Mouse (Mus musculus) E14TG2a.4 (cell line): ENCODE measurements at regions not wholly inside any gene's neighbourhood (a gene's known extent, or its start where the extent isn't known, plus 50 kb on each side); places are given as distances from the start of the nearest gene placed in this dataset.

Experiments
- CTCF ChIP-seq: conservative IDR thresholded peaks from 2 replicates; pipeline ENCODE4 v1.5.1; 2014; ENCODE audit warnings: low read length
- NANOG ChIP-seq: IDR thresholded peaks from 2 replicates; pipeline ENCODE4 v1.6.1; 2014; ENCODE audit warnings: borderline replicate concordance, low read length, mixed read lengths
- POU5F1 ChIP-seq: IDR thresholded peaks from 2 replicates; pipeline ENCODE4 v1.6.1; 2014; ENCODE audit warnings: low read length, borderline replicate concordance

GRCm38 (mm10) chr10:19091110-19091509 lies 75.7 kb upstream of the Tnfaip3 start:
- TF ChIP-seq CTCF, result no peak
- no peak for TF ChIP-seq NANOG
- TF ChIP-seq POU5F1, result no peak
